Mouse (Mus musculus): Measurements from ENCODE around the gene Susd4. TPM values are rescaled to one million over a fixed set of nuclear protein-coding genes. Genes with fewer than 3 reads are reported as not detected.

Susd4 gene
- total RNA-seq, 2 experiments from 2014 or later: 105 to 111 TPM

DNA sequence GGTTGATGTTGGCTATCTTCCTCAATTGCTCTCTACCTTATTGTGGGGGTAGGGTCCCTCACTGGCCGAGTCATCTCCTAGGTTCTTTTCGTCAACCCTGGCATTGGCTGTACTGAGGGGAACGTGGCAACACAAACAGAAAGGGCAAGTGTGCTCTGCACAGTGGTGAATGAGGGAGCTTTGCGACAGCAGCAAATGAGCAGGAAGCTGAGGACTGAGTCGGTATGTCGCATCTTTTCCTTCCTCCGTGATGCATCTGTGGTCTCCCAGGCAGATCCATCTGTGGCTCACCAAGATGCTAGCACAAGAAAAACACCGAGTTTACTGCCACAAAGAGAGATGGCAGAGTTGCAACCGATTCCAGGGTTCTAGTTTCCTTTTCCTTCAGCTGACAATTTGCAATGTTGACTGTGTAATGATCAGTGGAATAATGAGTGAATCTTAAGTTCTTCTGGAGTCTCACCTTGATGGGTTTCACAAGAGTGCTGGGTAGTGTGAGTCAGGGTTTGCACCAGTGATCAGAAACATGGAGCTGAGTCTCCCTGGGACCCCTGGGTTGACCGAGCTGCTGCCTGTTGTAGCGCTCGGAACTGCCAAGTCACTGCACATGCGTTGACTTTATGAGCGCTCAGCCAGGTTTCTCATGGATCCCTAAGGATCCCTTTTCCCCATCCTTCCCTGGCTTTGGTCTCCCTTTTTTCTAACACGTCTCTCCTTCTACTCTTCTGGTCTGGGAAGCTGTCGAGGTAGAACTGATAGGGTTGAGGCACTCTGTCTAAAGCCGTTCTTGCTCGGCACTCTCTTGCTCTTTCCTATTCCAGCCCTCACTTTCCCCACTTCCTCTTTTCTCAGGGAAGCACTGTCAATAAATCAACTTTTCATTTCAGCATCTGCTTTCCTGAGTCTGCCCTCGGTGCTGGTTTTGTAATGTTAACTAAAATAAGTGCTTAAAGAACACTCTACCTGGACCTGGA lies 164.5 kb downstream of the Susd4 start:
- no peak overlapping the region for H3K4me3 ChIP-seq
- DNase-seq (ENCODE audit: extremely low spot score in 1 of 2, low spot score in 2 of 2): no peak
- intact Hi-C loops (cut with DNase I): no loop called here
- no peak overlapping the region for H3K27ac ChIP-seq
- TF ChIP-seq CTCF (IDR thresholded peaks at IDR 0.05): no peak

DNA sequence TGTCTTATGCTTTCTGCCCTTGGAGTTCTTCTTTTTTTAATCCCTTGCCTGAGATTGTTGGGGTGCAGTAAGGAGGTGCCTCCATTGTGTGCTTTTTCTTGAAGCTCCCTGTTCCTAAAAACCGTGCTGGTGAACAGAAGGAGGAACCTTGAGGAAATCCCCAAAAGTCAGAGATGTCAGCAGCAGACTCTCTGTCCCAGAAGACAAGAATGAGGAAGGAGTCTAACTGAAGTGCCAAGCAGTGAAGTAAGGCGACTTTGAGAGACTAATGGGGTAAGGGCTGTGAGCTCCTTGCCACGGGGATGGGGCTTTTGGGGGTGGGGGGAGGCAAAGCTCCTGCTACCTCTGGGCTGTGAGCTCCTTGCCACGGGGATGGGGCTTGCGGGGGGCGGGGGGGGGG lies 171.8 kb downstream of the Susd4 start:
- H3K4me3 ChIP-seq: no peak overlapping the region
- TF ChIP-seq CTCF (IDR thresholded peaks at IDR 0.05): no peak
- DNase-seq (ENCODE audit: extremely low spot score in 1 of 2, low spot score in 2 of 2): no peak
- H3K27ac ChIP-seq: no peak overlapping the region
- intact Hi-C loops (cut with DNase I): no loop called here

- intact Hi-C loops (cut with DNase I): no loop called here
- H3K27ac ChIP-seq: no peak overlapping the region
- no peak for TF ChIP-seq CTCF (IDR thresholded peaks at IDR 0.05)
- H3K4me3 ChIP-seq: no peak overlapping the region
- no peak for DNase-seq (ENCODE audit: extremely low spot score in 1 of 2, low spot score in 2 of 2)
Observed at GRCm38 (mm10) chr1:182937486-182938120, 173.9 kb downstream of the Susd4 start.

- Histone ChIP-seq H3K4me3 (no peak overlapping the region), H3K27ac (no peak overlapping the region)
- no peak for DNase-seq (ENCODE audit: extremely low spot score in 1 of 2, low spot score in 2 of 2)
- intact Hi-C loops (cut with DNase I): no loop called here
- no peak for TF ChIP-seq CTCF (IDR thresholded peaks at IDR 0.05)
Observed at GRCm38 (mm10) chr1:182941921-182942320, 178.3 kb downstream of the Susd4 start.

- no peak overlapping the region for H3K27ac ChIP-seq
- no peak for DNase-seq (ENCODE audit: extremely low spot score in 1 of 2, low spot score in 2 of 2)
- no peak for TF ChIP-seq CTCF (IDR thresholded peaks at IDR 0.05)
- no peak overlapping the region for H3K4me3 ChIP-seq
- intact Hi-C loops (cut with DNase I): no loop called here
Observed at GRCm38 (mm10) chr1:182943911-182944310, 180.3 kb downstream of the Susd4 start.

DNA sequence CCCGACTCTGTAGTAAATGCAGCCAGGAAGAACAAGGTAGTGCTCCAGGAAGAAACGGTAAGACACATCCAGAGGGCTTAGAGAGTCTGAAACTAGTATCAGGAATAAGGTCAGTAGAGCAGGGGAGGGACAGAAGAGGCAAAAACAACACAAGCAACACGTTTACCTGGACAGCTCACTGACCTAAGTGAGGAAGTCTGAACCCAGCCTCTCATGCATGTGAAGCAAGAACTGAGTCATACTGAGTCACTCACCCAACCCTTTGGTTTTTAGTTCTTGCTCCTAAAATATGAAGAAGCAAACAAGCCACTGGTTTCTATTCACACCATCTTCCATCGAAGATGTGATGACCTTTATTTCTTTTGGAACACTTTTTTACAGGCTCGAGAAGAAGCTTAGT lies 181.0 kb downstream of the Susd4 start:
- no peak for DNase-seq (ENCODE audit: extremely low spot score in 1 of 2, low spot score in 2 of 2)
- intact Hi-C loops (cut with DNase I): no loop called here
- H3K4me3 ChIP-seq: no peak overlapping the region
- H3K27ac ChIP-seq: no peak overlapping the region
- TF ChIP-seq CTCF (IDR thresholded peaks at IDR 0.05): no peak

- H3K4me3 ChIP-seq: no peak overlapping the region
- TF ChIP-seq CTCF (IDR thresholded peaks at IDR 0.05): no peak
- intact Hi-C loops (cut with DNase I): no loop called here
- no peak overlapping the region for H3K27ac ChIP-seq
- no peak for DNase-seq (ENCODE audit: extremely low spot score in 1 of 2, low spot score in 2 of 2)
Observed at GRCm38 (mm10) chr1:182945561-182945960, 181.9 kb downstream of the Susd4 start.

Other genes starting within 250 kb of the Susd4 start
- gene Capn2, start 246.3 kb upstream of the Susd4 start, total RNA-seq (2021): 10 to 100 TPM; 61.2 to 63.7 TPM
- not detected for gene Capn8, start 198.9 kb upstream of the Susd4 start, total RNA-seq (2021)
- under 1 TPM in 1 of 2 experiments, not detected in 1; 0.21 TPM for gene Ccdc185, start 14.7 kb upstream of the Susd4 start, total RNA-seq (2021)
- gene Tlr5, start 190.9 kb downstream of the Susd4 start, total RNA-seq (2021): under 1 TPM; 0.42 to 0.52 TPM